Mouse (Mus musculus) embryonic fibroblast, embryonic 13.5 days (primary cell): ENCODE results near the gene Smyd2.

ENCODE experiments used
- CTCF ChIP-seq: IDR thresholded peaks from 2 replicates; pipeline ENCODE4 v1.5.1; 2011; ENCODE audit warnings: mild to moderate bottlenecking, control low read depth, low read length, moderate library complexity, borderline replicate concordance; ENCODE audit not compliant: insufficient read depth
- POLR2A ChIP-seq: IDR thresholded peaks from 2 replicates; pipeline ENCODE4 v1.6.1; 2011; ENCODE audit warnings: low read depth, mild to moderate bottlenecking, control low read depth, low read length, moderate library complexity

- TF ChIP-seq POLR2A (no peak), CTCF (no peak)
These were observed 670 bp downstream of the Smyd2 start for GRCm38 (mm10) chr1:189921568-189921817.
